Mouse (Mus musculus) 3134 (cell line): Measurements from ENCODE around the gene Rmi2.

Experiments
- DNase-seq: peaks from one replicate; pipeline ENCODE4 v3.0.0-alpha.2; 2011; ENCODE audit warnings: low spot score; ENCODE audit not compliant: insufficient read length; ENCODE audit errors: extremely low read depth

Gene Rmi2

DNA sequence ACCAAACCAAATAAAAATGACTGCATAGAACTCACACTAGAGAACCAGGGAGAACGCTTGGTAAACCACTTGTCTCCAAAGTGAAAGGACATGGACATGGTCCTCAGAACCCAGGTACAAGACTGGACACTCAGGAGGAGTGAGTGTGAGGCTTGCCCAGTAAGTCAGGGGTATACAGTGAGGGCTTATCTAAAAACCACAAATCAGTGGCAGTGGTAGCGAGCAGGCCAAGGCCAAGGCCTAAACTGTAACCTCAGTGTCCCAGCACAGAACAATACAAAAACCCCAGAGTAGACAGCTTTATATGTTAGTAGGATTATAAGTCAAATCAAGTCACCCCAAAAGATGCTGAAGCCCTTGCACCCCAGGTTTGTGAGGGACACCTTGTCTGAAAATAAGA lies 76.2 kb downstream of the Rmi2 start:
- no peak for DNase-seq

DNA sequence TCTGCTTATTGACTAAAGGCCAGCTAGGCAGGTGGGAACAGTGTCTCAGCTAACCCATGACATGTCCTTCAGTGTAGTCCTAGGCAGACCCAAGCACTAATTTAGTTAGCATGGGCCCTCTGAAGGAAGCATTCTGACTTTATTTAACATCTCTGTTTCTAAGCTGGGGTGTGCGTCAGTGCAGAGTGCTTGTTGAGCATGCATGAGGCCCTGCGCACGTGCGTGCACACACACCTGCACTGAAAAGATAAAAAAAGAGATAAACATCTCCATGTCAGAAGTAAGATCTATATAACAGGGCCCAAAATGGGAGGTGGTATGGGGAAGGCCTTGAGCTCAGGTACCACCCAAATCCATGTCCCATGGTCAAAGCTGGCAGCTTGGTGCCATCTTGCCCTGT lies 80.2 kb downstream of the Rmi2 start:
- DNase-seq = no peak

DNA sequence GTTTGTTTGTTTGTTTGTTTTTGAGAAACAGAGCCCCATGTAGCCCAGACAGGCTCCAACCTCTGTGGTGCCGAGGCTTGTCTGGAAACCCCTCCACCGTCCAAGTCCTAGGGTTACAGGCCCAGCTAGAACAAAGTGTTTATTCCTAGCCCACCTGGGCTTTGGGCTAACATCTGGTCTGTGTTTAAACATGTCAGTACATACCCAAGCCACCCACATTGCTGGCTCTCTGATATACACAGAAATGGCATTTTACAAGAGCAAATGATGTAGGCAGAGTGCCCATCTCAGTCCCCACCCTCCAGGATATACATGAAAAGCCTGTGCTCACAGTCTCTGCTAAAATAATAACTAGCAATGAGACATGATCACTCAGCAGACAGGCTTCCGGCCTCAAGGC lies 81.4 kb downstream of the Rmi2 start:
- no peak for DNase-seq

DNA sequence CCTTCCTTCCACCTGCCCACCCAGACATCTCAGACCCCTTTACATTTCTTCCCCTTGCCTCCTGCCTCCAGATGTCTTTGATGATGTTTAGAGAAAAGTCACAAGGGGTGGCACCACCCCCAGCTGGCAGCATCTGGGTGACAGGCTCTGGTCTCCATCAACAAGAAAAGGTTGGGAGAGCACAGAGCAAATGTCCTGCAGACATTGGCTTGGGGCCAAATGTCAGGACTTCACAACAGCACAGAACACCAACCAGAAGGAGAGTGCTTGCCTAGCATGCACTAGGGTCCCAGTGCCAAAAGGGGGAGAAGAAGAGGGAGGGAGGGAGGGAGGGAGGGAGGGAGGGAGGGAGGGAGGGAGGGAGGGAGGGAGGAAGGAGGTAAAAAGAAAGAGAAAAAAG lies 85.0 kb downstream of the Rmi2 start:
- no peak for DNase-seq

DNA sequence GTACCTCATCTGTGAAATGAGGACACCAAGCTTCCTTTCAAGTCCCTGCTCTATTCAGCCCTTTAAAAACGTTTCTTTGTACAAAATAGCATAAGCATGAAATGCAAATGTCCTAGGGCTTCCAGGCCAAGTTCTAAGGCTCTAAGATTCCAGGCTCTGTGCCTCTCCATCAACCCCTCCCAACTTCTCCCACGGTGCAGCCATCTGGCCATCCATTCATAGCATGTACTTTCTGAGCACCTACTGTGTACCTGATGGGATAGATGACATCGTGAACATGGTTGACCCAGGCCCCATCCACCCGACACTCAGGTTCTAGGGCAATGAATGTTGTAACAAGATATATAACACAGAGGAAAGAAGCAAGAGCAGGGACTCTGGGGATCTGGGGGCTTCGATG lies 88.7 kb downstream of the Rmi2 start:
- DNase-seq = no peak

DNA sequence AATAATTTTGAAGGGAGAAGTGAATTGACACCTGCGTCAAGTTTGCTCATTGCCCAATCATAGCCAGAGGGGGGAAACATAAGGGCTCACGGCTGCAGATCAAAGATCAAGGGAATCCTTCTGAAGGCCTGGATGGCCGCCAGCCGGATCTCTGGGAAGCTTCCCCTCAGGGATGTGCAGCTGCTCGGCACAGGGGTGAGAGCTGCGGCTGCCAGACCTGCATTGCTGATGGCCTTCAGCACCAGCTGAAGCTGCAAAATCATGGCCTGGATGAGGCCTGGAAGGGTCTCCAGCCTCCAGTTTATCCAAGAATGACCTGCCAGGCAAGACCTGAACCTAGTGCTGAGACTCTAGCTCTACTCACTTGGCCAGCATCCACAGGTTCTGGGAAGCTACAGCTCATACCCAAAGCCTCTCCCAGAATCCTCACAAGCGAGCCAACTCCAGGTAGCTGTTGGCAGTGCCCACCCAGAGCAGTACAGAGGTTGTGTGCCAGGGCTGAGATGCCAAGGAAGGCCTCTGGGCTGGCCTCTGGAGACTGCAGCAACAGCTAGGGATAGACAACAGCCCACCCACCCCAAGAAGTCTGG lies 90.8 kb downstream of the Rmi2 start:
- DNase-seq = no peak

DNA sequence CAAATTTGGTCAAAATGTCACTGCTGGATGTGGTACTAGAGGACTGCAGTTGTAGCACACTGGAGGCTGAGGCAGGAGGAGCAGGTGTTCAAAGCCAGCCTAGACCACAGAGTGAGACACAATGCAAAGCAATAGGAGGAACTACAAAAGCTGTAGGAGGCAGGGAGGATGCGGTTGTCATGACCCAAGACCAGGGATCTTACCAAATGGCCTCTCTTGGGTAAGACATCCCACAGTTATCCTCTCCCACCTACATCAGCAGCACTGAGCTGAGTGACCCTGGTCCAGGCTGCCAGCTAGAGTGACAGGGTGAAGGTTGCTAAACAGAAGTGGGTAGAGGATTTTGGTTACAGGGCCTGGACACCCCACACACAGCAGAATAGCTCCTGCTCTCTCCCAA lies 92.2 kb downstream of the Rmi2 start:
- DNase-seq = no peak

DNA sequence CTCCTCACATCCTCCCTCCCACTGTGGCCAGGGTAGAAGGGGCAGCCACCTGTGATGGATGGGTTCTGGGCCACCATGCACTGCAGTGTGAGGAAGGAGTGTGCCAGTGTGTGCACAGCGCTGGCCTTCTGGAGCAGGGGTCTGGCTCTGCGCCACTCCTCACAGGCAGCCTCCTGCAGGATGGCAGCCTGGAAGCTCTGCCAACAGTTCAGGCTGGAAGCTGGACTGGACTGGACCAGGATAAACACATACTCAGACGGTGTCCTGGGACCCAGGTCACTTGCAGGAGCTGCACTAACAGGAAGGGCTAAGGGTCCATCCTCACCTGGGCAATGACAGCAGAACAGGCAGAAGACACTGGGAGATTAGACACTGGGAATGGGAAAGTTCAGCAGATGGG lies 98.5 kb downstream of the Rmi2 start:
- no peak for DNase-seq

DNA sequence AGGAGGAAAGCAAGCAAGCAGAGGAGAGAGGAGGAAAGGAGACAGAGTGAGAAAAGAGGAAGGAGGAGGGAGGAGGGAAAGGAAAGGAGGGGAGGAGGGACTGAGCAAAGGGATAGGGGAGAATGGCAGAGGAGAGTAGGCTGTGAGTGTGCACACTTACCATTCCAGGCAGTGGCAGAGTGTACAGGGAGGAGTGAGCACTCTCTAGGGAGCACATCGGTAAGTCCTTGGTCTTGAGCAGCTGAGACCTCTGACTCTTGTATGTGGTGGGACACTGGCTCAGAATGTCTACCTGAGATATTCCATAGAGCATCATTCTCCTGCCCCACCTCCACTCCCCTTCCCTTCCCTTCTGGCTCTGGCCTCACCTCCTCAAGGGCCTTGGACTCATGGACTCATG lies 99.2 kb downstream of the Rmi2 start:
- no peak for DNase-seq

DNA sequence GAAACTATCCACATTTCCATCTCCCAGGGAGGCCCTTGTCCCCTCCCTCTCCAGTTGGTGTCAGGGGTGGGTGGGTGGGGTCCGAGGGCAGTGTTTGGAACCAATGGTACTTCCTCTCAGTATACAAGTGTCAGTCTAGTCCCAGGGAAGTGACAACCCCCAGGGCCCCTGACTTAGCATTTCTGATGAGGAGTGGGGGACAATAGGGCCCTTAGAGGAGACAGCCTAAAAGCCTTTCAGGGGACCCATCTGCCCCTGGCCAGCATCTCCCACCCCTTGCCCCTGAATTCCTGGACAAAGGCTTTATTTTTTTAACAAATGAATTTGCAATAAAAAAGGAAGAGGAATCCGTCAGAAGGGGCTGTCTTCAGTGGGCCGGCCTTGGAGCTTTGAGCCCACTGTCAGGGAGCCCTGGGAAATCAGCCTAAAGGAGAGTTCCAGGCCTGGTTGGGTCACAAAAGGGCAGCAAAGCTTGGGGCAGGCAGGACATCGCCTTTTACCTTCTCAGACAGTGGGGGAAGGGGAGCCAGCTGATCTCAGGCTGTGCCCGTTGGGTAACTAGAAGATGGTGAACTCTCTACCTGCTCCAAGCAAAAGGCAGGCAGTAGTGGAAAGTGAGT lies 102.0 kb downstream of the Rmi2 start:
- DNase-seq = no peak

DNA sequence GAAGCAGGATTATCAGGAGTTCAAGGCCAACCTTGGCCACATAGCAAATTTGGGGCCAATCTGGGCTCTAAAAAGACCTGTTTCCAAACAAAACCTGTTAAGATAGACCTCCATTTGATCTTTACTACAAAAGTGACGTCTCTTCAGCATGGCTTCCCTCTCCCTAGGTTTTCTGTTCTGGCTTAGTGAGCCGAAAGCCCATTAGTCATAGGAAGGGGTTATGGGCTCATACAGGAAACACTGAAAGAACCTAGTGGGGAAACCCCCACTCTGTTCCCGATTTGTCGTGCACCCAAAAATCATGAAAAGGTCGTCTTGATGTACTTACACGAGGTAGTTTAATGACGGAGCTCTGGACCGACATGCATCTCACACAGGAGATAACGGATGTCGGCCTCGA lies 102.6 kb downstream of the Rmi2 start:
- DNase-seq = no peak

DNA sequence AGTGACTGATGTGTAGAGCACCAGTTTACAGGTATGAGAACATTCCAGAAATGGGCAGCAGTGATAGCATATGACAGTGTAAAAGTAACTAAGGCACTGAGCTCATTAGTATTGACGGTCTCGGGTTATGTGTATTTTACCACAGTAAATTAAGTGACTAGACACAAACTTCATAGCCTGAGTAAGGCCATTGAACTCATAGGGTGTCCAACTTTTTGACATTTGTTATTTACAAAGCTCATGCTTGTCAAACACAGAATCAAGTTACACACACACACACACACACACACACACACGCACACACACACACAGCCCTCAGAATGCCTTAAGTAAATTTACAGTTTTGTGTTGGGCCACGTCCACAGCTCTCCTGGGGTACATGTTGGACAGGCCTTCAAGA lies 105.1 kb downstream of the Rmi2 start:
- DNase-seq = no peak

DNA sequence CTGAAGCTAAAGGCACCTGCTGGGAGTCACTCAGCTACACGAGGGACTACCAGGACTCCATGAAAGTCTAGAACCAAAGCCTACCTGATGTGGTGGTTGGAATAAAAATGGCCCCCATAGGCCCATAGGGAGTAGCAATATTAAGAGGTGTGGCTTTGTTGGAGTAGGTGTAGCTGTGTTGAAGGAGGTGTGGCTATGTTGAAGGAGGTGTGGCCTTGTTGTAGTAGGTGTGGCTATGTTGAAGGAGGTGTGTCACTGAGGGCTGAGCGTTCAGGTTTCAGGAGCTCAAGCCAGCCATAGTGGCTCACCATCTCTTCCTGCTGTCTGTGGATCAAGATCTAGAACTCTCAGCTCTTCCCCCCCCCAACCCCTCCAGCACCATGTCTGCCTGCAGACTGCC lies 105.8 kb downstream of the Rmi2 start:
- no peak for DNase-seq
